Mouse (Mus musculus) liver, adult 2 months (tissue): ENCODE data around the gene Mdc1. TPM values are rescaled to one million over a fixed set of nuclear protein-coding genes. Genes with fewer than 3 reads are reported as not detected.
A peak's percentile ranks its signal among the peaks of the same experiment; 100 is the strongest.

Experiments
- DNase-seq: peaks from one replicate; pipeline ENCODE4 v3.0.0-alpha.2; 2011; ENCODE audit warnings: low read depth, low spot score; ENCODE audit errors: extremely low read depth
- H3K27ac ChIP-seq: fragments of 200-500 bp; replicated peaks from 2 replicates; pipeline ENCODE4 v1.5.1; 2012; ENCODE audit warnings: low read depth, mild to moderate bottlenecking, control low read depth, inconsistent platforms, low read length; ENCODE audit not compliant: insufficient read depth
- H3K27me3 ChIP-seq: fragments of 200-500 bp; 2 replicates; pipeline ENCODE4 v1.6.1; 2012; ENCODE audit warnings: mild to moderate bottlenecking, moderate library complexity, low read length, inconsistent platforms; ENCODE audit not compliant: control insufficient read depth, insufficient read depth
- H3K36me3 ChIP-seq: fragments of 200-500 bp; 2 replicates; pipeline ENCODE4 v1.6.1; 2012; ENCODE audit warnings: low read length, inconsistent platforms; ENCODE audit not compliant: control insufficient read depth, insufficient read depth
- H3K4me1 ChIP-seq: fragments of 200-500 bp; 2 replicates; pipeline ENCODE4 v1.6.1; 2011; ENCODE audit warnings: low read length; ENCODE audit not compliant: control insufficient read depth, insufficient read depth
- H3K4me3 ChIP-seq: fragments of 200-500 bp; 2 replicates; pipeline ENCODE4 v1.5.1; 2011; ENCODE audit warnings: low read depth, mild to moderate bottlenecking, control low read depth, low read length, moderate library complexity; ENCODE audit not compliant: insufficient read depth
- H3K79me2 ChIP-seq: fragments of 200-500 bp; 2 replicates; pipeline ENCODE4 v1.6.1; 2012; ENCODE audit warnings: inconsistent platforms, mild to moderate bottlenecking, low read length, moderate library complexity; ENCODE audit not compliant: control insufficient read depth, insufficient read depth
- H3K9ac ChIP-seq: fragments of 200-500 bp; 2 replicates; pipeline ENCODE4 v1.6.1; 2012; ENCODE audit warnings: low read depth, mild to moderate bottlenecking, control low read depth, inconsistent platforms, low read length
- CTCF ChIP-seq: fragments of 200-500 bp; IDR thresholded peaks from 2 replicates; pipeline ENCODE4 v1.5.1; 2011; ENCODE audit warnings: low read depth, low read length, control low read depth
- POLR2A ChIP-seq: fragments of 200-500 bp; IDR thresholded peaks from 2 replicates; pipeline ENCODE4 v1.6.1; 2011; ENCODE audit warnings: low read length, control low read depth; ENCODE audit not compliant: insufficient read depth; ENCODE audit errors: extremely low read depth
- WGBS: fragments of 180-500 bp; shearing (Covaris S2); methylation state at CpG from one replicate; pipeline ENCODE4 v1.1.7; 2018; 5-methylcytosine and 5-hydroxymethylcytosine counted together
- polyA plus RNA-seq: library from polyadenylated mRNA; depleted of rRNA; stranded (reverse); fragments of >200 nt; gene quantifications from 2 replicates; pipeline ENCODE4 v1.2.3, GENCODE M21; 2012
- total RNA-seq: library from RNA; depleted of rRNA; stranded (reverse); fragments of >200 nt; gene quantifications from 2 replicates; pipeline ENCODE4 v1.2.3, GENCODE M21; 2014

Gene Mdc1
- total and polyA plus RNA-seq, 2 experiments, result 2.4 to 3.0 TPM

DNA sequence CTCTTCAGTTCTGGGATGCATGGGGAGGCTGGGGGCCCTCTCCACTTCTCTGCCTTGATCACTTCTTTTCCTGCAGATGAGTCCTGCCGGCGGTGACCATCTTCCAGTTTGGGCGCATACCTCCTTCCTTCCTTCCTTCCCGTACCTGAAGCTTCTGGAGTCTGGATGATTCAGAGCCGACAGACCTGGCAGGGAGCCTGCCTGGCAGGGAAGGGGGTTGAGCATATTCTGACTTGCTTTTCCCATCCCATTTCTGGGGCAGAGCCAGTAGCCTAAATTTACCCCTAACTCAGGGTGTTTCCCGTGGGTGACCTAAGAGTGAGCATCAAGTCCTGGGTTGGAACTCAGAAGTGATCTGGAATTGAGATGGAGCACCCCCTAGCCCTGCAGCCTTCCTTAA, 33.4 kb downstream of the Mdc1 start:
- Histone ChIP-seq H3K27me3 (no peaks in the 10 kb centered on the region), H3K79me2 (0 out of 2 replicates have a peak, but pooled peaks cover under 1% of the 10 kb centered on the region), H3K4me3 (no peak overlapping the region), H3K36me3 (no peaks in the 10 kb centered on the region), H3K27ac (no peak overlapping the region), H3K4me1 (peaks cover 5% of the 10 kb centered on the region), H3K9ac (no peak overlapping the region)
- TF ChIP-seq POLR2A (no peak), CTCF (no peak)
- no peak for DNase-seq
- WGBS, result 73% methylated on average over 6 of the region's 6 CpGs

DNA sequence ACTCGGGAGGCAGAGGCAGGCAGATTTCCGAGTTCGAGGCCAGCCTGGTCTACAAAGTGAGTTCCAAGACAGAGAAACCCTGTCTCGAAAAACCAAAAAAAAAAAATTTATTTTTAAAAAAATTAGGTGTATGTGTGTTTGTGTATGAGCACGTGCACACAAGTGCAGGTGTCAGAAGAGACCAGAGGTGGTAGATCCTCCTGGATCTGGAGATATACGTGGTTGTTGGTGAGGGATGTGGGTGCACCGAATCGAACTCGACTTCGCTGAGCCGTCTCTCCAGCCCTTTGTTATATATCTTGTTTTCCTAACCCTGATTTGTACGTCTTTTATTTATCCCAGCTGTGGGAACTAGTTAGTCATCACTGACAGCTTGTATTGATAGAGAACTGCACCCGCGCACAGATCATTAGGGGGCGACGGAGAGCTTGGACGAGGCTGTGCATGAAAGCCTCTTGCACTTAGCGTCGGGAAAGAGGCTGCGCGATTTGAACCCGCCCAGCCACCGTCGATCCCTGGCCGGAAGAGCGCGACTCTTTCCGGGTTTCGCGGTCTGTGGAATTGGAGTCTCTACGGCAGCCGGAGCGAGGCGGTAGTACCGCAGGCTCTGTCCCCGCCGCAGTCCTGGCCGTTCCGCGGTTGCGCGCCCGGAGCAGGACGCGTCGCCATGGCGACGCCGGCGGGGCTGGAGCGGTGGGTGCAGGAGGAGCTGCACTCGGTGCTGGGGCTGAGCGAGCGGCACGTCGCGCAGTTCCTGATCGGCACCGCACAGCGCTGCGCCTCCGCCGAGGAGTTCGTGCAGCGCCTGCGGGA, 38.1 kb downstream of the Mdc1 start, which contains the start of gene Dhx16:
Gene Dhx16 (plus strand): TSS at position 575 of the 813 bp plus-strand sequence.
- Histone ChIP-seq H3K9ac (peak within 1 kb of the TSS; percentile 94), H3K4me1 (peaks cover 8% of the 10 kb centered on the region), H3K27ac (peak within 1 kb of the TSS; percentile 53), H3K36me3 (peaks cover 9% of the 10 kb centered on the region; the same call in 1 of the 2 replicates), H3K79me2 (0 out of 2 replicates have a peak, but pooled peaks cover 3% of the 10 kb centered on the region), H3K4me3 (peak within 1 kb of the TSS; percentile 82), H3K27me3 (no peaks in the 10 kb centered on the region)
- WGBS, result 6% methylated on average over 66 of the region's 66 CpGs
- peak; percentile 86 for DNase-seq
- peak; percentile 88 for TF ChIP-seq CTCF
- TF ChIP-seq POLR2A, result peak; percentile 56; the same call in 1 of the 2 replicates

GRCm38 (mm10) chr17:35882924-35883323, 41.6 kb downstream of the Mdc1 start:
- Histone ChIP-seq H3K79me2 (0 out of 2 replicates have a peak, but pooled peaks cover 3% of the 10 kb centered on the region), H3K4me1 (peaks cover 8% of the 10 kb centered on the region), H3K27ac (no peak overlapping the region), H3K27me3 (no peaks in the 10 kb centered on the region), H3K4me3 (no peak overlapping the region), H3K9ac (no peak overlapping the region), H3K36me3 (peaks cover 17% of the 10 kb centered on the region; the same call in 1 of the 2 replicates)
- no peak for DNase-seq
- 95% methylated on average over 17 of the region's 17 CpGs for WGBS
- TF ChIP-seq CTCF (no peak), POLR2A (no peak)

GRCm38 (mm10) chr17:35883777-35884176, 42.5 kb downstream of the Mdc1 start:
- WGBS, result 97% methylated on average over 14 of the region's 14 CpGs
- Histone ChIP-seq H3K27ac (no peak overlapping the region), H3K9ac (no peak overlapping the region), H3K27me3 (no peaks in the 10 kb centered on the region), H3K79me2 (0 out of 2 replicates have a peak, but pooled peaks cover 3% of the 10 kb centered on the region), H3K36me3 (peaks cover 18% of the 10 kb centered on the region; the same call in 1 of the 2 replicates), H3K4me1 (peaks cover 8% of the 10 kb centered on the region), H3K4me3 (no peak overlapping the region)
- TF ChIP-seq POLR2A, result no peak
- no peak for DNase-seq

GRCm38 (mm10) chr17:35887725-35888124, 46.4 kb downstream of the Mdc1 start:
- H3K36me3 ChIP-seq, result peaks cover 41% of the 10 kb centered on the region; the same call in 1 of the 2 replicates
- TF ChIP-seq POLR2A (no peak), CTCF (no peak)
- H3K27ac ChIP-seq, result no peak overlapping the region
- H3K4me1 ChIP-seq, result no peaks in the 10 kb centered on the region
- H3K79me2 ChIP-seq, result no peaks in the 10 kb centered on the region
- H3K4me3 ChIP-seq, result no peak overlapping the region
- H3K27me3 ChIP-seq, result no peaks in the 10 kb centered on the region
- WGBS, result 78% methylated on average over 17 of the region's 17 CpGs
- no peak for DNase-seq
- H3K9ac ChIP-seq, result no peak overlapping the region
